Mouse (Mus musculus): ENCODE data around the gene Tmem107.

DNA sequence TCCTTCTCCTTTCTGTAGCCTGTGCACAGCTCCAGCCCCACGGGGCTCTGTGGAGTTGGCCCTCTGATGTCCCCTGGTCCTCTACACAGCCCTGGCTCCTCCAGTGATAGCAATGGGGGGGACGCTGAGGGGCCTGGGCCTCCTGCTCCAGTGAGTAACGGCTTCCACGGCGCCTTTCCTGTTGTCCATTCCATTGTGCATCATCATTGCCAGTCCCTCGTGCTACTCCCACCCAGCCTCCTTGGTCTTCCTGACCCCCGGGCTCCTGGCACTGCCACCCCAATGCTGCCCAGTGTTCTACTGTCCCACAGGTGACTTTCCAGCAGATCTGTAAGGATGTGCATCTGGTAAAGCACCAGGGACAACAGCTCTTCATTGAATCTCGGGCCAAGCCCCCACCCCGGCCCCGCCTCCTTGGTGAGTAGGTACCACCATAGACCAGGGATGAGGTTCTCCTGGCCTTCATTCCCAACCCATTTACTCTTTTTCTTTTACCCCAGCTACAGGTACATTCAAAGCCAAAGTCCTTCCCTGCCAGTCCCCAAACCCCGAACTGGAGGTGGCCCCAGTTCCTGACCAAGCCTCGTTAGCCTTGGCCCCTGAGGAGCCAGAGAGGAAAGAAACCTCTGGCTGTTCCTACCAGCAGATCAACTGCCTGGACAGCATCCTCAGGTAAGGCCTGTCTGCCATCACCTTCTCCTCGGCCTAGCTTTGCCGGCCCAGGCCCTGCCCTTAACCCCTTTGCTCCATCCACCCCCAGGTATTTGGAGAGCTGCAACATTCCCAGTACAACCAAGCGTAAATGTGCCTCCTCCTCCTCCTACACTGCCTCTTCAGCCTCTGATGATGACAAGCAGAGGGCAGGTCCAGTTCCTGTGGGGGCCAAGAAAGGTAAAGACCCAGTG is 33.2 kb downstream of the Tmem107 start:
- no peak for TF ChIP-seq CHD2 (IDR thresholded peaks at IDR 0.05; ENCODE audit: low read depth, low read length)
- no peak for TF ChIP-seq ZC3H11A (IDR thresholded peaks at IDR 0.05; ENCODE audit: borderline replicate concordance, low read depth, low read length)
- TF ChIP-seq MAFK (IDR thresholded peaks at IDR 0.05; ENCODE audit: insufficient read depth, low read depth, low read length), result no peak
